Mouse (Mus musculus): Measurements from ENCODE around the gene Serpinb6b.

- TF ChIP-seq CTCF (IDR thresholded peaks at IDR 0.05; ENCODE audit: borderline replicate concordance, insufficient read depth, low read depth, low read length) (no peak), POLR2A (IDR thresholded peaks at IDR 0.05; ENCODE audit: borderline replicate concordance, insufficient read depth, low read length) (no peak)
These were observed 17.6 kb downstream of the Serpinb6b start for GRCm38 (mm10) chr13:32982556-32983042.
